Mouse (Mus musculus) brown adipose tissue, adult 24 weeks (tissue): ENCODE results near the gene Synj2. TPM values are rescaled to one million over a fixed set of nuclear protein-coding genes. Genes with fewer than 3 reads are reported as not detected.

ENCODE experiments used
- H3K27ac ChIP-seq: fragments of 200-500 bp; replicated peaks from 2 replicates; pipeline ENCODE4 v1.5.1; 2012; ENCODE audit warnings: low read depth, mild to moderate bottlenecking, low read length
- H3K4me1 ChIP-seq: fragments of 200-500 bp; 2 replicates; pipeline ENCODE4 v1.6.1; 2012; ENCODE audit warnings: low read length, mixed read lengths; ENCODE audit not compliant: control insufficient read depth, insufficient read depth, insufficient read length
- H3K4me3 ChIP-seq: fragments of 200-500 bp; 2 replicates; pipeline ENCODE4 v1.5.1; 2012; ENCODE audit warnings: low read depth, mild to moderate bottlenecking, low read length, moderate library complexity; ENCODE audit not compliant: insufficient read depth
- polyA plus RNA-seq: library from polyadenylated mRNA; stranded (reverse); fragments of >200 nt; gene quantifications from 2 replicates; pipeline ENCODE4 v1.2.4, GENCODE M21; 2012; ENCODE audit not compliant: missing spikeins, insufficient read depth, insufficient read length

The Synj2 gene
- 5.0 and 8.3 TPM in 2 replicates for polyA plus RNA-seq

DNA sequence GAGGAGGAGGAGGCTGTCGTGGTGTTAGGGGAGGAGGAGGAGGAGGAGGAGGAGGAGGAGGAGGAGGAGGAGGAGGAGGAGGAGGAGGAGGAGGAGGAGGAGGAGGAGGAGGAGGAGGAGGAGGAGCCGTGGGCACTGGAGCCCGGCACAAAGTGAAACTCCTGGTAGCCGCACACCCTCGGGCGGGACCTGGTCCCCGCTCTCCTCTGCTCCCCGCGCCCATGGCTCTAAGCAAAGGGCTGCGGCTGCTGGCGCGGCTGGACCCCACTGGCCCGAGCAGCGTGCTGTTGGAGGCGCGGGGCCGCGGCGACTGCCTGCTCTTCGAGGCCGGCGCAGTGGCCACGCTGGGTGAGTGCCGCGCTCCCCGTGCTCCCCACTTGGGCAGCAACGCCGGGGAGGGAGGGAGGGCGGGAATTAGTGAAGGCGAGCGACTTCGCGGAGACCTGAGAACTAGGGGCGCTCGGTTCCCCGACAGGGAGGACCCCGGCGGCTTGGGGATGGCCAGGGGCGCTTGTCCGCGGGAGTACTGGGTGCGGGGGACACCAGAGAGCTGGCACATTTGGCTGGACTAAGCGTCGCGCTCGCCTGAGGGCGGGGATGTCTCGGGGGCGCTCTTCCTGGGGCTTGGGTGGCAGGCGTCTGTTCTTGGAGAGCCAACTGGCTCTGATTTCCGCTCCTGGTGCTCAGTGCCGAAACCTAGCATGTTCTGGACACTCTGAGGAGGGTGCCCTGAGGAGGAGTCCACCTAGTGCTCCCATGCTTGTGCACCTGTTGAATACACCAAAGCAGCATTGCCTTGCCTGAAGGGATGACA lies at the start of gene Synj2:
Synj2 (plus strand) TSS at position 51 of the 814 bp plus-strand sequence.
- Histone ChIP-seq H3K27ac (no peak within 1 kb of the TSS), H3K4me3 (peak within 1 kb of the TSS; percentile 87), H3K4me1 (peaks cover 2% of the 10 kb centered on the region)

DNA sequence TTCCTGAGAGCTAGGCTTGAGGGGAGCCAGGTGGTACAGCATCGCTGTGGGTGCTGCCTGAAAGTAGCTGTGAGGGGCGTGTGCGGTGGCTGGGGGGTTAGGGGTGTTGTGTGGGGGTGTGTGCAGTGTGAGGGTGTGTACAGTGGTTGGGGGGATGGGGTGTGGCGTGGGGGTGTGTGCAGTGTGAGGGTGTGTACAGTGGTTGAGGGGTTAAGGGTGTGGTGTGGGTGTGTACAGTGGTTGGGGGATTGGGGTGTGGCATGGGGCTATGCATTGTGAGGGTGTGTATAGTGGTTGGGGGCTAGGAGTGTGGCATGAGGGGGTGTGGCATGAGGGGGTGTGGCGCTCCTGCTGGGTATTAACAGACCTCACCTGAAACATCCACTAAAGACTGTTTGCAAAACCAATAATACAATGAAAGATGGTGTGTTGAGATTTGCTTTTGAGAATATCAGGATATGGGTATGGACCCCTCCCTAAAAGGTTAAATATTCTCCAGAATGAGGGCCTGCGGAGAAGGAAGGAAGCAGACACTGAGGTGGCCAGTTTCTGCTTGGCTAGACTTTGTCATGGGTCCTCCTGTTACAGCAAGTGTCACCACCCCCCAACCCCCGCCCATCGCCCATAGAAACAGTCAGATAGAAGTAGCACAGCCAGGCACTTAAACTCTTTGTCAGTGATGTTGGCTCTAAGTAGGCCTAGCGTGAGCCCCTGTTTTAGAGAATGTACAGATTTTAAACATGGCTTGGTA lies 49.0 kb upstream of the Synj2 start:
- peaks cover 8% of the 10 kb centered on the region for H3K4me1 ChIP-seq
- no peak overlapping the region for H3K4me3 ChIP-seq
- H3K27ac ChIP-seq: no peak overlapping the region

DNA sequence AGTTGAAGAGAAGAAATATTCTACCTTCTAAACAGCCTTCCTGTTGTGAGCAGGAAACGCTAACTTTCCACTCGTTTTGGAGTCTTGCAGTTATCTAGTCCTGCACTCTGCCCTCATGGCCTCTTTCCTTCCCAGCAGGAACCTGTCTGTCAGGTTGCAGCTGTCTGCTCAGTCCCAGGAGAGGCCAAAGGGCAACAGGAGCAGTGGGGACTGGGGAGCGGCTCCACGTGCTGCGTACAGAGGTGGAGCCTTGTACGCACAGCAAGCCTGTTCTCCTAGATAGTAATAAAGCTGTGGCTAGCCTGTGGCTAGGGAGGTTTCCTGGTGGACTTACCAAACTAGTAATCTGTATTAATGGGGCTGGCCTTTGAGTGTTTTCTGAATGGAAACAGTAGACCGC lies 48.0 kb upstream of the Synj2 start:
- Histone ChIP-seq H3K27ac (peak overlapping the region; percentile 44), H3K4me3 (no peak overlapping the region), H3K4me1 (peaks cover 6% of the 10 kb centered on the region)

DNA sequence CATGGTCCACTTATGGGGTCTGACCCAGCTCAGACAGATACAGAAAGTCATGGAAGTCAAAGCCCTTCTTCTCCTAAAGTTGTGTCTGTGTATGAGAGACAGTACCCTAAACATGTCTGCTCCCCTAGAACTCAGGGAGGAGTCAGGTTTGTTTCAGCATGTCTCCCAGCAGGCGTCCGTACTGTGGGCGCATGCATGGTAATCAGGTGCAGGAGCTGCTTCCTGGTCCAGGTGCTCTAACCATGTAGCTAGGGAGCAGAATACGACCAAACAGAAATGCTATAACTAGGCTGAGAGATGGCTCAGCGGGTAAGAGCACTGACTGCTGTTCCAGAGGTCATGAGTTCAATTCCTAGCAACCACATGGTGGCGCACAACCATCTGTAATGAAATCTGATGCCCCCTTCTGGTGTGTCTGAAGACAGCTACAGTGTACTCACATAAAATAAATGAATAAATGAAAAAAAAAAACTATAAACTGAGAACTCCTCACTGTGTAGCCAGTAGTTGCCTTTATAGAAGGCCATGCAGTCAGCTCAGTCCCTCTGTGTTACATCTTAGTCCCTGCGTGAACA lies 47.4 kb upstream of the Synj2 start:
- Histone ChIP-seq H3K4me1 (peaks cover 8% of the 10 kb centered on the region), H3K4me3 (no peak overlapping the region), H3K27ac (peak overlapping the region; percentile 28)

DNA sequence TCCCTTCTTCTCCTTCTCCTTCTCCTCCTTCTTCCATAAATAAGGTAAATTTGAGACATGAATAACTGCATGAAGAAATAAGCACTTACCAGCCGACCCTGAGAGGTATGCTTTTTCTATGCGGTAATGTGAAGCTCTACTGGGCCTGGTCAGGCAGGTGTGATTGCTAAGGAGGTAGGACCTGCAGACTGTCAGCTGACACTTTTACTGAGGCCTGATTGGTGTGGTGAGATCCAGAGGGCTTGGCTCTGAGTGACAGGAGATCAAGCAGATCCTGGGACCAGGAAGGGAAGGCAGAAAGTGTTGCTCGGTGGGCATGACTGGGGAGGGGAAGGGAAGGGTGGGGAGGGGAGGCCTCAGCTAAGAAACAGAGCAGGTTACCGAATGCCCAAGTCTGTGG lies 45.0 kb upstream of the Synj2 start:
- Histone ChIP-seq H3K4me1 (peaks cover 8% of the 10 kb centered on the region), H3K4me3 (no peak overlapping the region), H3K27ac (no peak overlapping the region)

DNA sequence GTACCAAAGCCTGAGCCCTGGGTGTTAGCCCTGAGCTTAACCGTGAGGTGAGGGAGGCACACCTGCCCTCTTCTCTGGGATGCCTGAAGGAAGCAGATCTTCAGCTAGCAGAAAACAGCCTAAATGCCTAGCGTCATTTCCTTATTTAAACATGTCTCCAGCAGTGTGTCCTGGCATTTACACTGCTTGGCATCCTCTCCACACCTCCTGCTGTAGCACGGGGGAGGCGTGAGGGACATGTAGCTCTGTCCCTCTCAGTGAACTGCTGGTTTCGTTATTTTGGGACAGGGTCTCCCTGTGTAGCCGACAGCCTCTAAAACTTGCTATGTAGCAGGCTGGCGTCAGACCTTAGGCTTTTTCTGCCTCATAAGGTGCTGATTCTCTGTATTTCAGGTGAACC lies 44.5 kb upstream of the Synj2 start:
- Histone ChIP-seq H3K4me1 (peaks cover 8% of the 10 kb centered on the region), H3K27ac (no peak overlapping the region), H3K4me3 (no peak overlapping the region)

DNA sequence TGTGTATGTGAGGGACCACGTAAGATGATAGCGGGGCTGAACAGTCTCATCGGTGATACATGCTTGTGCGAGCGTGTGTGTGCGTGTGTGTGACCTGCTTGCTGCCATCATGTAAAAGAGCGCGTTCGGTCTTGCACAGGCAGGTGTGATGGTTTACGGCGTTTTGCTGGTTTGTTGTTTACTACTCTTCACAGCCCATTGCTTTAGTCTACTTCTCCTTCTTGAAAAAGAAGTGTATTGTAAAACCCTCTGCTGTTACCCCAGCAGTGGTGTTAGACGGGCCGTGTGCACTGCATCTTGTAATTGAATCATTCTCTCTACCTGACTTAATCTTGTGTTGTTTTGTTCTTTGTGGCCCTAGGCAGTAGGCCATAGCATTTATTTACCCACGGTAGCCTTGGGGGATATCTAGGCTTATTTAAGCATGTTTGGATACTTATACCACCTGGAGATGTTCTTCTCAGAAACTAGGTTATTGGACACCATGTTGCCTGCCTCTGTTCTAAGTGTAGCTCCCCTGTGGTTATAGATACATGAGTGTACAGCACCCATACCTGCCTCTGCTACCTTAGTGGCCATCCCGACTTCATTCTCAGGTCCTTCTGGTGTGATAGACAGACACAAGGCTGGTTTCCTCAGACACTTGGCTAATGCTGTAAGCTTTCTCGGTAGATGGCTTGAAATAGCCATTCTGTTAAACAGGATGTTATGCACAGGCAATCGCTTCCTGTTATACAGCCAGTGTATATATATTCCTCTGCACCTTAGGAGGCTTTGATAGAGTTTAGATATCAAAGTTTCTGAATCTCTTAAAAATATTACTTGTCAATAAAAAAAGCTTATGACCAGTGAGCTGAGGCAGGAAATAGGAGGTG lies 43.5 kb upstream of the Synj2 start:
- H3K4me1 ChIP-seq: peaks cover 8% of the 10 kb centered on the region
- no peak overlapping the region for H3K4me3 ChIP-seq
- no peak overlapping the region for H3K27ac ChIP-seq

DNA sequence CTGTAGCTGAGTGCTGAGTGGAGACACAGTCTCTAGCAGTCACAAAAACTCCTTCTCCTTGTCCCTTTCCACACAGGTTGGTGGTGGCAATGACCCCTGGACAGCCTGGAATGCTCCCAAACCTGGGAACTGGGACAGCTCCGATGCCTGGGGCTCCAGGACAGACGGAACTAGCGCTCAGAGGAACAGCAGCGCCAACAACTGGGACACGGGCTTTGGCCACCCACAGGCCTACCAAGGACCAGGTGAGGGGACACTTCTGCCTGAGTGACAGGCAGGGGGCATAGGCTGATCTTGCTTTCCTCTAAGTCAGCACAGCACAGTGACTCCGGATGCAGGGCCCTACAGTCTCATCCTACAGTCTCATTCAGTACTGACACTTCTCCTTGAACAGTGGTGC lies 41.8 kb upstream of the Synj2 start:
- Histone ChIP-seq H3K27ac (no peak overlapping the region), H3K4me1 (0 out of 2 replicates have a peak, but pooled peaks cover 2% of the 10 kb centered on the region), H3K4me3 (no peak overlapping the region)

DNA sequence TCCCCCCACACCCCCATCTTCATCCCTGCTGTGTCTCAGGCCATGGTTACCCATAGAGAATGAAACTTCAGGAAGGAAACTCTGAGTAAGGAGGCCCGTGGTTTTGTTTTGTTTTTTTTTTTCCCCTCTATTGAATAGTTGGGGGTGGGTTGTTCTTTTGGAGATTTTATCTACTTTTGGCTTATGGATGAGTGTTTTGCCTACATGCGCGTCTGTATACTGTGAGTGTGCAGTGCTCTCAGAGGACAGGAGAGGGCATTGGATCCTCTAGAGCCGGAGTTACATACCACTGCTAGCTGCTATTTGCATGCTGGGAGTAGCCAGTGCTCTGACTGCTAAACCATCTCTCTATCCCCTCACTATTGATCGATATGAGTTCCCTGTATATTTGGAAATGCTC lies 39.7 kb upstream of the Synj2 start:
- no peak overlapping the region for H3K27ac ChIP-seq
- no peak overlapping the region for H3K4me3 ChIP-seq

DNA sequence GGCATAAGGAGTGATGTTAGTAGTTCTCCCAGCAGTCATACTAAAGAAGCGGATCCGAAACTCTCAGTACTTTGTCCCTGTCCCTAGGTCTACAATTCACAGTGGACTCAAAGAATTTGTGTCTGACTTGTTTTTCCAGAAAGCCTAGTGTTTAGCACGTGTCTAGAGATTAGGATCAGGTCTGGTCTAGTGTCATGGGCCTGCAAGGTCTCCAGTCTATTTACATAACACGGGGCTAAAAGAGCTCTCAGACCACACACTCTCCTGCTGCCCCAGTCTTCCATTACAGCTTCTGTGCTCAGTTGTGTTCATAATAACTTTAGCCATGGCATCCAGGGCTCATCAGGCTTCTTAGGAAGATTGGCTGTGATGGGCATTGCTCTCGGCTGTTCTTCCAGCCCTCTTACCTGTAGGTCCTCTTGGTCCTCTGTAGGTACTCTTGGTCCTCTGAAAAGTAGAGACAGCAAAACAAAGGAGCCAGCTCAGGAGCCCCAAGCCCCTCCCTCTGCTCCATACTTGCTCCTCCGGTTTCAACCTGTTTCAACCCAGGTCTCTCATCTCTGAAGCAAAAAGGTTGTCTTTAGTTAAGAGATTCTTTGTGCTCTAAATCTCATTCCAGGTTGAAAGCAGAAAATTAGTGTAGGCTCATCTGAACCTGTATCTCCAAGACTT lies 37.3 kb upstream of the Synj2 start:
- no peak overlapping the region for H3K4me3 ChIP-seq
- no peaks in the 10 kb centered on the region for H3K4me1 ChIP-seq
- H3K27ac ChIP-seq: no peak overlapping the region

More for the DNA sequence above, 39.7 kb upstream of the Synj2 start:
- H3K4me1 ChIP-seq: 0 out of 2 replicates have a peak, but pooled peaks cover 2% of the 10 kb centered on the region

DNA sequence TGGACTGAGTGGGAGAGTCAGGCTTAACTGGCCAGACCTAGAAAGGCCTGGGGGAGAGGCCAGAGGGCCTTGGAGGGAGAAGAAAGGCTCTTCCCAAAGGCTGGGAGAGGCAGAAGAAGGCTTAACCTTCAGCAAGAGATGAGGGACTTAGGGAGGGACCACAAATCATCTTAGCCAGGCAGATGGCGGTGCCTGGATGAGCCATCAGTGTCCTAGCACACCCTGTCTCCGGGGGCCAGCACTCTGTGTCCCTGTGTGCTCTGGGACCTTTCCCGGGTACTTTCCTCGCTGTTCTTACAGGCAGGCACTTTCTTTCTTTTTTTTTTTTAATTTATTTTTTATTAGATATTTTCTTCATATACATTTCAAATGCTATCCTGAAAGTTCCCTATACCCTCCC lies 31.4 kb upstream of the Synj2 start:
- H3K4me3 ChIP-seq: no peak overlapping the region
- no peaks in the 10 kb centered on the region; the same call in 1 of the 2 replicates for H3K4me1 ChIP-seq
- no peak overlapping the region for H3K27ac ChIP-seq

DNA sequence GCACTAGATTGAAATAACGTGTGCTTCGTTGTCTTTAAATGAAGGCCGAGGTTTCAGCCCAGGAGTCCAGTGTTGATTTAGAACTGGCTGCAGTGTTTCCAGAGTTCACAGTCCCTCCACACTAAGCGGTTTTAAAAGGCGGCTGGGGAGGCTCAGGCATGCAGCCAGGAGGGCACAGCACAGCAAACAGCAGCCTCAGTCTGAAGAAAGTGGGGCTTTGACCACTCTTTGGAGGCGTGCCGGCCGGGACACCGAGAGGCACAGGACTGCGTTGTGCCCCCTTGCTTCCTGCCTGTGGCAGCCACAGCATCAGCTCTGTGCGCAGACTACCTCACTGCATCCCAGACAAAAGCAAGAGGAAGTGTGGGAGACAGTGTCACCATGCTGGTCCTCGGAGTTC lies 29.5 kb upstream of the Synj2 start:
- no peak overlapping the region for H3K27ac ChIP-seq
- no peak overlapping the region for H3K4me3 ChIP-seq
- no peaks in the 10 kb centered on the region; the same call in 1 of the 2 replicates for H3K4me1 ChIP-seq

DNA sequence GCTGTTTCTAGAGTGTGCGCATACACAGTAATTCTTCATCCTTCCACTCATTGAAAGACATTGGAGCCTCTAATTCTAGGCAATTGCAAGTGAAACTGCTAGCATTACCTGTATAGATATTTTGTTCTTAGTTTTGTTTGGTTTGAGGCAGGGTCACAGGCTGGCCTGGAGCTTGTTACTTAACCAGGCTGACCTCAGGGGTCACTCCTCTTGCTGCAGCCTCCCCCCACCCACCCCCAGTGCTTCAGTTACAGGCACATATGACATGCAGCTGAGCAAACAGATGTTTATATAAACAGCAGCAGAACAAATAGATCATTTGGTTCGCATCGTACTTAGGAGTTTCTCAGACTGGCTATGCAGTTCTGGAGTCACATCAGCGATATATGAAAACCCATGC lies 28.3 kb upstream of the Synj2 start:
- Histone ChIP-seq H3K4me3 (no peak overlapping the region), H3K4me1 (no peaks in the 10 kb centered on the region; the same call in 1 of the 2 replicates), H3K27ac (no peak overlapping the region)

DNA sequence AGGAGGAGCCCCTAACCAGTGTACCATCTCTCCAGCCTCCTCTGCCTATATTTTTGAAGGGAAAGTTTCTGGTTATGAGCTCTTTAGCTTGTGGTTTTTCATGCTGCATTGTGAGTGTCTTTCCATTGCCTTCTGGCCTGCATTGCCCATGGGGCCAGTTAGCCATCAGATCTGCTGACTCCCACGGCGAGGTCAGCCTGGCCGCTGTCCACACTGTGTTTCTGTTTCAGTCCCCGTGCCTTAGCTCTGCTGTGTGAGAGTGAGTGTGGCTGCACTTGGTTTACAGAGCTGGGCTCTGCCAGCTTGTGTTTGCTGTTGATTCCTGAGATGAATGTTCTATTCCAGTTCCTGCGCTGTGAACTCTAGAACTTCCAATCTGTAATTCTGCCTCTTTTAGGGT lies 26.9 kb upstream of the Synj2 start:
- Histone ChIP-seq H3K27ac (no peak overlapping the region), H3K4me1 (no peaks in the 10 kb centered on the region; the same call in 1 of the 2 replicates), H3K4me3 (no peak overlapping the region)
